Mouse (Mus musculus) limb, embryonic 11.5 days (tissue): ENCODE measurements at regions not wholly inside any gene's neighbourhood (a gene's known extent, or its start where the extent isn't known, plus 50 kb on each side); places are given as distances from the start of the nearest gene placed in this dataset.

Source experiments
- ATAC-seq: fragments of 200-750 bp; cut with Nextera tagmentation; 2 replicates; pipeline ENCODE4 v1.8.0; 2017; ENCODE audit warnings: low read depth; ENCODE audit not compliant: insufficient number of reproducible peaks, low FRiP score, low TSS enrichment
- DNase-seq: peaks from one replicate; pipeline ENCODE4 v3.0.0-alpha.2; 2015; ENCODE audit warnings: low spot score
- H3K27ac ChIP-seq: fragments of 300-500 bp; sonication (generic); replicated peaks from 2 replicates; pipeline ENCODE4 v1.5.1; 2014; ENCODE audit warnings: low read depth, mild to moderate bottlenecking, low read length
- H3K27me3 ChIP-seq: fragments of 300-500 bp; sonication (generic); 2 replicates; pipeline ENCODE4 v1.6.1; 2014; ENCODE audit warnings: mild to moderate bottlenecking, low read length, mixed read lengths; ENCODE audit not compliant: control insufficient read depth, insufficient read depth
- H3K36me3 ChIP-seq: fragments of 300-500 bp; sonication (generic); 2 replicates; pipeline ENCODE4 v1.6.1; 2014; ENCODE audit warnings: mild to moderate bottlenecking, low read length, moderate library complexity, mixed read lengths; ENCODE audit not compliant: control insufficient read depth, insufficient read depth
- H3K4me1 ChIP-seq: fragments of 300-500 bp; sonication (generic); 2 replicates; pipeline ENCODE4 v1.6.1; 2014; ENCODE audit warnings: low read length, mixed read lengths; ENCODE audit not compliant: control insufficient read depth, insufficient read depth
- H3K4me2 ChIP-seq: fragments of 300-500 bp; sonication (generic); 2 replicates; pipeline ENCODE4 v1.6.1; 2014; ENCODE audit warnings: low read depth, mild to moderate bottlenecking, moderate library complexity; ENCODE audit not compliant: severe bottlenecking
- H3K4me3 ChIP-seq: fragments of 300-500 bp; sonication (generic); 2 replicates; pipeline ENCODE4 v1.5.1; 2014; ENCODE audit warnings: low read depth, low read length
- H3K9ac ChIP-seq: fragments of 300-500 bp; sonication (generic); 2 replicates; pipeline ENCODE4 v1.6.1; 2014; ENCODE audit warnings: mild to moderate bottlenecking, low read length
- H3K9me3 ChIP-seq: fragments of 300-500 bp; sonication (generic); 2 replicates; pipeline ENCODE4 v1.6.1; 2016; ENCODE audit warnings: low read length; ENCODE audit not compliant: control insufficient read depth
- WGBS: fragments of 180-500 bp; shearing (Covaris S2); extraction: QIAGEN DNeasy Blood & Tissue Kit; methylation state at CpG from one replicate; pipeline ENCODE4 v1.1.7; 2014; 5-methylcytosine and 5-hydroxymethylcytosine counted together

DNA sequence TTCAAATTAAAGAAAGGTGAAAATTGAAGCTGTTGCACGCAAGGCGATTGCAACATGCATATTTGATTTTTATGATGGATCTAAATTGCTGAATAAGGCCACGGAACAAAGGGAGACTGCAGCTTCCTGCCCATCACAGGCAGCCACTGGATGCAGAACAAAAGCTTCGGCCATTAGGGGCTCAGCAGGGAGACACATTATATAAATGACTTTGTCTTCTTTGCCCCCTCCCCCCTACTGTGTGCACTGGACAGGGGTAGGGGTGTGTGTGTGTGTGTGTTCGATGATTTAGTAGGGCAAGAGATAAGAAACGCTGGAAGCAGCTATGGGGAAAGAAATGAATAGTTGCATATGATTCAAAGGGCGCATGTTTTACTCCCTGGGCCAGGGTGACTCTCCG is 481.2 kb upstream of the Pmfbp1 start:
- Histone ChIP-seq H3K36me3 (no peaks in the 10 kb centered on the region), H3K4me3 (no peak overlapping the region), H3K4me1 (no peaks in the 10 kb centered on the region), H3K4me2 (no peak overlapping the region), H3K9me3 (no peaks in the 10 kb centered on the region), H3K27me3 (no peaks in the 10 kb centered on the region), H3K27ac (no peak overlapping the region), H3K9ac (no peak overlapping the region)
- DNase-seq = no peak
- WGBS = 41% methylated on average over 8 of the region's 8 CpGs
- no peak for ATAC-seq

DNA sequence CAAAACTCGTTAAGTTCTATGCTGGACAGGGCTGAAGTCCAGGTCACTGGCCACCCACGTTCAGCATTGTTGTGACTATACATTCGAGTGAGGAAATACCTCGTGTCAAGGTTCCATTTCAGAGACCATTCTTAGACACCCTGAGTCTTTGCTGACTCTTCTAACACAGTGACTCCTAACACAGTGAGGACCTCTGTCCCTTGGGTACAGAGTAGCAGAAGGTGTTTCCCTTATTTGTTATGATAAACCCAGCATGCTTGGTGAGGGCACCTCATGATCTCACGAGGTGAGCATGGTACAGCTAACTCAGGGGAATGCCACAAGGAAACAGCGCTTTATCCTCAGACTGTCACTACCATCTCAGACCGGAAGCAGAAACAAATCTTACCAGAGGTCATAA is 480.2 kb upstream of the Pmfbp1 start:
- WGBS = 65% methylated on average over 7 of the region's 7 CpGs

DNA sequence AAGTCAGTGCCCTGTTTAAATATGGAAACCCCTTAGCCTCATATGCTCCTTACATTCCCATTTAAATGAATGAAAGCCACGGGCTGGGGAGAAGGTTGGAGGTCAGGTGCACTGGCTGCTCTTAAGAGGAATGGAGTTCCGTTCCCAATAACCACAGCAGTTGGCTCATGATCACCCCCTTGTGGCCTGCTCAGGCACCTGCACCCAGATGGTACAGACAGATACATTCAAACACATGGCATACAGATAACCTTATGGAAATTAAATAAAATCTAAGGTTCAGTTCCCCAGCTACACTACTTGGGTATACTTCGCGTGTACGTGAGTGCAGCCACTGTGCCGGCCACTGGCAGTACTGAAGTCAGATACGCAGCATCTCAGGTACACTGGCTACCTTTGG is 479.1 kb upstream of the Pmfbp1 start:
- H3K4me1 ChIP-seq = no peaks in the 10 kb centered on the region
- no peak overlapping the region for H3K4me3 ChIP-seq
- H3K4me2 ChIP-seq = no peak overlapping the region
- 58% methylated on average over 7 of the region's 7 CpGs for WGBS
- H3K27me3 ChIP-seq = no peaks in the 10 kb centered on the region
- no peaks in the 10 kb centered on the region for H3K9me3 ChIP-seq
- DNase-seq (peak; percentile 72), ATAC-seq (no peak)
- H3K9ac ChIP-seq = no peak overlapping the region
- H3K27ac ChIP-seq = no peak overlapping the region
- H3K36me3 ChIP-seq = no peaks in the 10 kb centered on the region

More for the DNA sequence above, 480.2 kb upstream of the Pmfbp1 start:
- DNase-seq (no peak), ATAC-seq (no peak)
- H3K4me2 ChIP-seq = no peak overlapping the region
- H3K4me3 ChIP-seq = no peak overlapping the region
- no peaks in the 10 kb centered on the region for H3K9me3 ChIP-seq
- H3K27ac ChIP-seq = no peak overlapping the region
- H3K36me3 ChIP-seq = no peaks in the 10 kb centered on the region
- H3K9ac ChIP-seq = no peak overlapping the region
- H3K4me1 ChIP-seq = no peaks in the 10 kb centered on the region
- H3K27me3 ChIP-seq = no peaks in the 10 kb centered on the region

DNA sequence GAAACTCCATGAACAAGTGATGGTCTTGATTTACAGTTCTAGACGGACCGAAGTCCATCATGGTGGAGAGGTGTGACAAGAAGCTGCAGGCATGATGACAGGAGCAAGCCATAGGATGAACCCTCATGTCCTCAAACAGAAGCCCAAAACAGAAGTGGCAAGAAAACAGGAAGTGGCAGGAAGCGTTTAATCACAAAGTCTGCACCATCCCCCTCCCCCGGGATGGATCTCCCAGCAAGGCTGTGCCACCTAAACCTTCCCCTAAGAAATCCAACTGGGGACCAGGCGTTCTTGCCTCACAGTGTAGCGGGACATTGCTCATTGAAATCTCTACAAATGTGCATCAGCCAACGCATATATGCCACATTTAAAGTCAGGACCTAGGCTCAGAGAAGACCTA is 474.3 kb upstream of the Pmfbp1 start:
- ATAC-seq (no peak), DNase-seq (no peak)
- H3K9me3 ChIP-seq = no peaks in the 10 kb centered on the region
- H3K9ac ChIP-seq = no peak overlapping the region
- H3K4me1 ChIP-seq = no peaks in the 10 kb centered on the region
- no peak overlapping the region for H3K27ac ChIP-seq
- no peak overlapping the region for H3K4me2 ChIP-seq
- H3K36me3 ChIP-seq = no peaks in the 10 kb centered on the region
- H3K4me3 ChIP-seq = no peak overlapping the region
- no peaks in the 10 kb centered on the region for H3K27me3 ChIP-seq
- 84% methylated on average over 7 of the region's 7 CpGs for WGBS

DNA sequence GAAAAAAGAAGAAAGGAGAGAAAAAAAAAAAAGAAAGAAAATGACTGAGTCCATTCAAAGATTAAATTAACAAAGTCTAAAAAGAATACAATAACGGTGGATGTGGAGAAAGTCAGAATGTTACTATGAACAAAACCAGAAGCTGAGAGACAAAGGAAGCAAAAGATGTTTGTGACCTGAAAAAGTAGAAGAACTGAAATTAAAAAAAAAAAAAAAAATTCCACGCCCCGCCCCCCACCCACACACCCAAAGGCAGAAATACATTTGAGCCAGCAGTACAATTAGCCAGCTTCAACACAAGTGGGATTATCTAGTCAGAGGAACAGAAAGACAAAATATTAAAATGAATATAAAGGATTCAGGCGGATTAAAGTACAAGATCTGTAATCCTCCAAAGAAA is 473.7 kb upstream of the Pmfbp1 start:
- no peaks in the 10 kb centered on the region for H3K36me3 ChIP-seq
- H3K27ac ChIP-seq = no peak overlapping the region
- H3K9ac ChIP-seq = no peak overlapping the region
- no peaks in the 10 kb centered on the region for H3K4me1 ChIP-seq
- no peak overlapping the region for H3K4me3 ChIP-seq
- 93% methylated on average over 4 of the region's 4 CpGs for WGBS
- no peaks in the 10 kb centered on the region for H3K9me3 ChIP-seq
- DNase-seq (no peak), ATAC-seq (no peak)
- H3K4me2 ChIP-seq = no peak overlapping the region
- no peaks in the 10 kb centered on the region for H3K27me3 ChIP-seq

DNA sequence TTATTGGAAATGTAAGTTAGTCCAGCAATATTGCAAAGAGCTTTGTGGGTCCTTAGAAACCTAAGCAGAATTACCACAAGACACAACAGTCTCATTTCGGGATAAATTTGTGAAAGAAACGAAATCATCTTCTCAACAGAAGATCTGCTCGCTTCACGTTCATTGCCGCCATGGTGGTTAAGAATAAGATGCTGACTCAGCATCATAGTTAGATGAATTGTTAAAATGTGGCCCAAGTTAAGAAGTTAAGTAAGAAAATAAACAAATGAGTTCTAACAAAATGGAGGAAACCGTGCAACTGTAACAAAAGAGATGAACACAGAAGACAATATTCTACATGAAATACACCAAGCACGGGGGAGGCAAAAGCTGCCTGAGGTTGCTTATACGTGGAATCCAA is 465.9 kb upstream of the Pmfbp1 start:
- ATAC-seq = no peak
- no peaks in the 10 kb centered on the region for H3K4me1 ChIP-seq
- 93% methylated on average over 8 of the region's 8 CpGs for WGBS

DNA sequence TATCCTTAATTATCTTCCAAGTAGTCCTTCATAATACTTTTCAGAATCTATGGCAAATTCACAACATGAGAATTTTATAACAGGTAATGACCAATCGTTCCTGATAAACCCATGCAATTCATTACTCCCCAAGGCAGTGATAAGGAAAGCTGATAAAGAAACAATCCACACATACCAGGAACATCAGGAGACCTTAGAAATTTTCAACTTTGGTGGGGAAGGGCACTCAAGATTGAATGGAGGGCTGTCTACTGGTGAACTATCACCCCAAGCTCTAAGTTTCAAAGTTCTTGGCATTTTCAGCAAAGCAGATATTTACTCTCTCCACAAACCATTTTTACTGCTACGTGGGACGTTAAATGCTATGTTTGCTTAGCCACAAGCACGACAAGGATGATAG is 440.2 kb upstream of the Pmfbp1 start:
- ATAC-seq (no peak), DNase-seq (no peak)
- no peak overlapping the region for H3K4me3 ChIP-seq
- no peaks in the 10 kb centered on the region for H3K27me3 ChIP-seq
- H3K4me1 ChIP-seq = no peaks in the 10 kb centered on the region
- 87% methylated on average over 4 of the region's 4 CpGs for WGBS
- H3K4me2 ChIP-seq = no peak overlapping the region
- no peak overlapping the region for H3K27ac ChIP-seq
- H3K9me3 ChIP-seq = no peaks in the 10 kb centered on the region; the same call in 1 of the 2 replicates
- H3K36me3 ChIP-seq = no peaks in the 10 kb centered on the region
- no peak overlapping the region for H3K9ac ChIP-seq

More for the DNA sequence above, 465.9 kb upstream of the Pmfbp1 start:
- DNase-seq = no peak
- H3K27me3 ChIP-seq = no peaks in the 10 kb centered on the region
- H3K9me3 ChIP-seq = no peaks in the 10 kb centered on the region
- H3K27ac ChIP-seq = no peak overlapping the region
- H3K4me2 ChIP-seq = no peak overlapping the region
- H3K4me3 ChIP-seq = no peak overlapping the region
- H3K9ac ChIP-seq = no peak overlapping the region
- no peaks in the 10 kb centered on the region for H3K36me3 ChIP-seq

DNA sequence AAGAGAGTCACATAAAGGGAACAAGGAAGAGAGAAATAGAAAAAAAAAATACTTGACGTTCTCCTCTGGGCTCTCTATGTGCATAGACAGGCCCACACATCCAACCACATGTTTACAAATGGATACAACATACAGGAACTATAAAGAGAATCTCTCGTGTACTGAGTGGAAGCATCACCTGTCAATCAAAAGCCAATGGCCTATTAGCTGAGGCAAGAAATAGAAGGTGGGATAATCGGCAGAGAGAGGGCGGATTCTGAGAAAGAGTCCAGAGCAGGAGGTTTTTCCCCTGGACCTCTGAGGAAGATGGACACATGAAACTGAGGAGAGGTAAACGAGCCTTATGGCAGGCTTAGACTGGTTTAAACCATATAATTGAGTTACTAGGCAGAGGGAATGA is 434.7 kb upstream of the Pmfbp1 start:
- no peak overlapping the region for H3K4me3 ChIP-seq
- DNase-seq = no peak
- H3K4me2 ChIP-seq = no peak overlapping the region
- no peak overlapping the region for H3K27ac ChIP-seq
- no peaks in the 10 kb centered on the region for H3K27me3 ChIP-seq
- no peaks in the 10 kb centered on the region for H3K36me3 ChIP-seq
- ATAC-seq = no peak
- no peak overlapping the region for H3K9ac ChIP-seq
- H3K4me1 ChIP-seq = no peaks in the 10 kb centered on the region
- H3K9me3 ChIP-seq = no peaks in the 10 kb centered on the region
- WGBS = 81% methylated on average over 5 of the region's 5 CpGs

DNA sequence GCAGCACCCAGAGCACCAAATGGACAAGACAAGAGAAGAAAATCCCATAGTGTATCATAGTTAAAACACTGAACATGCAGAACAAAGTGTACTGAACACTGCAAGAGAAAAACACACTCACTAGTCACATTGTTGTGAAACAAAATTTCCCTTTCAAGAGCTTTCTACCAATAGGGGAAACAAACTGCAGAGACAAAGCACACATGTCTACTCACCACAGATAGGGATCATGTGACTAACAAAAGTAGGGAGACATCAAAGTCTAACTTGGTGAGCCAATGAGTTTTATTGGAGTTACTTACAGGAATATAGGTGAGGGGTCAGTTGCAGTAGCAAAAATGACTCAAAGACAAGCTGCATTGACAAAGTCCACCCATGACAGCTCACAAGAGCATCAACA is 431.5 kb upstream of the Pmfbp1 start:
- DNase-seq = no peak
- Histone ChIP-seq H3K36me3 (no peaks in the 10 kb centered on the region), H3K27ac (no peak overlapping the region), H3K4me3 (no peak overlapping the region), H3K9me3 (no peaks in the 10 kb centered on the region), H3K27me3 (no peaks in the 10 kb centered on the region), H3K4me2 (no peak overlapping the region), H3K9ac (no peak overlapping the region), H3K4me1 (no peaks in the 10 kb centered on the region)
- ATAC-seq = no peak
